ENCODE assay signal across 13 mouse cellular contexts in genomic region chr6:87658816-87659215, GRCm38 (mm10).
"Had no signal": no experiment of that assay in that cellular context is flagged by ENCODE, and none has a peak within 500 bp of the region (broad histone marks: within the 10 kb centered on the region; RNA-seq: fewer than 3 reads in every experiment).

No protein-coding gene starts in this region.

- H3K27me3 ChIP-seq: midbrain, embryonic 13.5 days had no signal

- H3K4me2 ChIP-seq: midbrain, embryonic 13.5 days had no signal

- H3K9me3 ChIP-seq: limb, embryonic 10.5 days; midbrain, embryonic 13.5 days had no signal

- H3K9ac ChIP-seq: midbrain, embryonic 13.5 days had no signal

- H3K27ac ChIP-seq: left cerebral cortex, adult 2 months; limb, embryonic 10.5 days; macrophage; midbrain, embryonic 13.5 days; stomach, postnatal 0 days had no signal

- H3K4me1 ChIP-seq: limb, embryonic 10.5 days; midbrain, embryonic 13.5 days had no signal

- ATAC-seq: intestine, embryonic 16.5 days; midbrain, embryonic 13.5 days had no signal

- H3K4me3 ChIP-seq: left cerebral cortex, adult 2 months; limb, embryonic 10.5 days; midbrain, embryonic 13.5 days had no signal

- DNase-seq: kidney, adult 2 months; kidney, postnatal 25 days; lung, adult 2 months; lung, postnatal 10 days; right cerebral cortex, adult 18-20 months; right cerebral cortex, postnatal 25 days; thymus, postnatal 14 days had no signal
